Mouse (Mus musculus): Measurements from ENCODE around the gene Tub. TPM values are rescaled to one million over a fixed set of nuclear protein-coding genes. Genes with fewer than 3 reads are reported as not detected.

Tub gene
- polyA plus RNA-seq, 1 experiment from 2014 or later = 4.1 TPM

- H3K9me3 ChIP-seq = no peaks in the 10 kb centered on the region
- no peak overlapping the region for H3K9ac ChIP-seq
- no peaks in the 10 kb centered on the region for H3K36me3 ChIP-seq
- H3K4me2 ChIP-seq (replicated peaks) = no peak overlapping the region
- no peak overlapping the region for H3K27ac ChIP-seq
- no peak overlapping the region for H3K4me3 ChIP-seq
- WGBS = 90% methylated on average over 2 of the region's 2 CpGs
- ATAC-seq (ENCODE audit: low FRiP score, low read depth) = no peak
- H3K4me1 ChIP-seq = no peaks in the 10 kb centered on the region
- no peaks in the 10 kb centered on the region for H3K27me3 ChIP-seq
Observed at GRCm38 (mm10) chr7:109045876-109046275, 95.7 kb downstream of the Tub start.

- Histone ChIP-seq H3K27ac (no peak overlapping the region), H3K4me1 (no peaks in the 10 kb centered on the region), H3K9ac (no peak overlapping the region), H3K9me3 (no peaks in the 10 kb centered on the region), H3K4me3 (no peak overlapping the region), H3K27me3 (no peaks in the 10 kb centered on the region), H3K36me3 (no peaks in the 10 kb centered on the region), H3K4me2 (replicated peaks) (no peak overlapping the region)
- no peak for ATAC-seq (ENCODE audit: low FRiP score, low read depth)
- 85% methylated on average over 1 of the region's 1 CpGs for WGBS
Observed at GRCm38 (mm10) chr7:109050831-109051230, 100.7 kb downstream of the Tub start.

GRCm38 (mm10) chr7:109059536-109059935, 109.4 kb downstream of the Tub start:
- H3K4me1 ChIP-seq = no peaks in the 10 kb centered on the region
- no peak for ATAC-seq (ENCODE audit: low FRiP score, low read depth)
- no peak overlapping the region for H3K27ac ChIP-seq
- H3K27me3 ChIP-seq = no peaks in the 10 kb centered on the region
- WGBS = 82% methylated on average over 4 of the region's 4 CpGs
- H3K9me3 ChIP-seq = no peaks in the 10 kb centered on the region
- no peaks in the 10 kb centered on the region for H3K36me3 ChIP-seq
- H3K4me3 ChIP-seq = no peak overlapping the region
- H3K4me2 ChIP-seq (replicated peaks) = no peak overlapping the region
- H3K9ac ChIP-seq = no peak overlapping the region

DNA sequence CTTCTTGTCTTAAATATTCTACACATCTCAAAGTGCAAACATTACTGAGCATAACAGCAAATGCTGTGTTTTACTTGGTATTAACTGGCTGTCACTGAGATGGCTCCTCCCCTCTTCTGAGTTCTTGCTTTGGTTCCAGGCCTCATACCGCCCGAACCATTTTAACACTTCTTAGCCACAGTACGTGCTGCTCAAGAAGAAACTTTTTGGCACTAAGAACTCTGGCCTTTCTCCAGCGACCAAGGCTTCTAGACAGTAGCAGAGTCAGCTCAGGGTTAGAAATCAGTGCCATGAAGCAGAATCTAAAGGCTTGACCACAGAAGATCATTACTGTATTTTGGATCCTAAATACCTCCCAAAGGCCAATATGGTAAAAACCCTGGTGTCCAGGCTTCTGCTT, 119.5 kb downstream of the Tub start:
- H3K4me2 ChIP-seq (replicated peaks) = no peak overlapping the region
- 81% methylated on average over 4 of the region's 4 CpGs for WGBS
- H3K4me3 ChIP-seq = no peak overlapping the region

DNA sequence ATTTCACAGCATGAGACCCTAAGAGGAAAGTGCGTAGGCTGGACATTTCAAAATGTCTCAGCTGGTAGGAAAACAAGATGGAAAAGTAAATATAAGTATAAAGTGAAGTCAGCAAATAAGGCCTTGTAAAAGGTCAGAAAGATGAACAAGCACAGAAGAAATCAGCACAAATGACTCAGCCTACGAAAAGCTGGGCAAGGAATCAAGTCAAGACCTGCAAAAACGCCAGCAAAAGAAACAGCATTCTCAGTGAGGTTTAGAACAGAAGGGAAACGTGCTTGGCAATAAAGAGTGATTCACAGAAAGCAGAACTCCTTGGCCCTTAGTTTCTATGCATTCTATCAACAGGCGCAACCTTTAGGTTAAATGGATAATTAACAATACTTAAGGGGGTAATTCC, 122.2 kb downstream of the Tub start:
- no peak for ATAC-seq (ENCODE audit: low FRiP score, low read depth)
- no peaks in the 10 kb centered on the region for H3K27me3 ChIP-seq
- WGBS = 71% methylated on average over 5 of the region's 5 CpGs
- H3K4me3 ChIP-seq = no peak overlapping the region
- H3K9ac ChIP-seq = no peak overlapping the region
- H3K4me2 ChIP-seq (replicated peaks) = no peak overlapping the region
- H3K27ac ChIP-seq = no peak overlapping the region
- H3K9me3 ChIP-seq = no peaks in the 10 kb centered on the region
- H3K36me3 ChIP-seq = no peaks in the 10 kb centered on the region
- no peaks in the 10 kb centered on the region for H3K4me1 ChIP-seq

More for the DNA sequence above, 119.5 kb downstream of the Tub start:
- Histone ChIP-seq H3K36me3 (no peaks in the 10 kb centered on the region), H3K4me1 (no peaks in the 10 kb centered on the region), H3K9ac (no peak overlapping the region), H3K9me3 (no peaks in the 10 kb centered on the region), H3K27me3 (peaks cover 7% of the 10 kb centered on the region; the same call in 1 of the 2 replicates), H3K27ac (no peak overlapping the region)
- no peak for ATAC-seq (ENCODE audit: low FRiP score, low read depth)

DNA sequence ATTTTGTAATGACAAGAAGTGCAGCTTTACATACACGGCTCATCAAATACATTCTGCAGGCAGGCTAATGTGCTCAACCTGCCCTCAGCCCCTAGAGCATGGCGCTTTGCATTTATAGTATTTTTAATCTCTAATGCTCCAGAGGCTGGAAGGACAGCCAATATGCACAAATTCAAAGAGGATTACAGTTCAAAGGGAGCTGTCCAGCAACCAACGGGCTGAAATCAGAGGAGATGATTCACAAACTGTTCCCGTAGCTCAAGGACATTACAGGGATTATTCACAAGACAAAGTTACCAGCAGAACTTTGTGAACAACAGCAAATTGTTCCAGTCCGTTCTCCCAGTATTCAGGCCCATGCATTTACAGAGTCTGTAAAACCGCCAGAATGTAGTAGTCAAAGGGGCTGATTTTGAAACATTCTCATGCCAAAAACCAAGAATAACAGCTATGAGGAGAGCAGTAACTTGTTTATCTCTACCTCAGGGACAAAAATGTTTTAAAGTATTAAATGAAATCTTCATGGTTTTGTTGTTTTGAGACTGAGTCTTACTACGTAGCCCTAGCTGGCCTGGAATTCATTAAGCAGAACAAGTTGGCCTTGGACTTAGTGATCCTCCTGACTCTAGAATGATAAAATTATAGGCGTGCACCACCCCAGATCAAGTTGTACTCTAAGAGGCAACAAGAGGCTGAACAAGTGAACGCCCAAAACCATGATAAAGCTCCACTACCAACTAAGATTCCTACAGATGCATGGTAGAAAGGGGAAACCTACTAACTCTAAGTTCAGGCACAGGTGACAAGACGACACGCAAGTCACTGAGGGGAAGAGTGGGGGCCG, 132.4 kb downstream of the Tub start:
- Histone ChIP-seq H3K27ac (no peak overlapping the region), H3K9me3 (no peaks in the 10 kb centered on the region), H3K4me2 (replicated peaks) (peak overlapping the region; percentile 73), H3K4me1 (peaks cover 6% of the 10 kb centered on the region; the same call in 1 of the 2 replicates), H3K36me3 (no peaks in the 10 kb centered on the region), H3K4me3 (peak overlapping the region; percentile 57), H3K27me3 (peaks cover 36% of the 10 kb centered on the region), H3K9ac (peak overlapping the region; percentile 45; the same call in 1 of the 2 replicates)
- ATAC-seq (ENCODE audit: low FRiP score, low read depth) = no peak
- WGBS = 22% methylated on average over 12 of the region's 12 CpGs

DNA sequence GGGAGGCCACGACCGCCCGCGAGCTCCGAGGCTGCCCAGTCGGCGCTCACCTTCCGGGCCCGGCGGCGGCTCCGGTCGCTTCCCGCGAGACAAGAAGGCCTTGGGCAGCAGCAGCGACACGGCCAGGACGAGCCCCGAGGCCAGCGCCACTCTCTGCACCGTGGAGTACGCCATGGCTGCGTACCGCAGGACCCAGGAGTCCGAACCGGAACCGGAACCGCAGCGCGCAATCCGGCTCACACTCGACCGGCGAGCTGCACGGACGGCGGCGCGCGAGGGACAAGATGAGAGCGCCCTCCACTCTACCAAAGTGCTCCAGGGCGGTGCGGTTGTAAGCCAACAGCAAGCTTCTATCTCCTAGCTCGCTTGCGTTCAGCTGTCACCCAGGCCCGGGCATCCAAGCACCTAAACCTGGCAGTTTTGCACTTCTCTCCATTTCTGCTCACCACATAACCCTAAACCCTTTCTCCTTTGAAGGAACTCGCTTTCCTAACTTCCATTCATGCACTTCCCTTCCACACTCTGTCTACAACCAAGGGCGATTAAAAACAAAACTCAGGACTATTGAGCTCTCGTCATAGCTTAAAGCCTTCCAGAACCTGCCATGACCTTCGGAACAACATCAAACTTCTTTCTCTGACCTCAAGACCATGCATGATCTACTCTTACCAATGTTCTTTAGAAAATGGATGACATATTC, 133.1 kb downstream of the Tub start, which contains the start of gene Ric3:
Gene Ric3, minus strand, starts transcription at position 219 of the 700 bp plus-strand sequence.
- peak; percentile 48; the same call in 1 of the 2 replicates for ATAC-seq (ENCODE audit: low FRiP score, low read depth)
- no peak within 1 kb of the TSS for H3K27ac ChIP-seq
- peak within 1 kb of the TSS; percentile 45; the same call in 1 of the 2 replicates for H3K9ac ChIP-seq

DNA sequence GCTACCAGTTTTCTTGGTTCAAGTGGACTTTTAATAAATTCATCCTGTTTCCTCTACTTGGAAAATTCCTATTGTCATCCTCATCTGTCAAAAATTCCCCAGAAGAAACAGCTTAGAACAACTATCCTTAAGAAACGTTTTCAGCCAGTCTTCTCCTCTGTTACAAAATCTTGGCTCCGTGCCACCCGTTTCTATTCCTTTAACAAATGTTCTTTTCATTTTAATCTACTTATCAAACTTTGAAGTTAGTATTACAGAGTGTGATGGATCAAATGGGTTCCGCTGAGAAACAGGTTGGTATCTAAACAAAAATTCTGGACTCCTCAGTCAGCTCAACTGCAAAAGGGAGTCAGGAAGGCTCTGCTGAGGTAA, 133.7 kb downstream of the Tub start:
- no peak for ATAC-seq (ENCODE audit: low FRiP score, low read depth)
- no peak overlapping the region for H3K9ac ChIP-seq
- H3K27me3 ChIP-seq = peaks cover 36% of the 10 kb centered on the region
- H3K4me1 ChIP-seq = peaks cover 6% of the 10 kb centered on the region; the same call in 1 of the 2 replicates
- no peak overlapping the region for H3K4me2 ChIP-seq (replicated peaks)
- no peak overlapping the region for H3K27ac ChIP-seq
- no peaks in the 10 kb centered on the region for H3K36me3 ChIP-seq
- WGBS = 82% methylated on average over 4 of the region's 4 CpGs
- H3K4me3 ChIP-seq = no peak overlapping the region
- no peaks in the 10 kb centered on the region for H3K9me3 ChIP-seq

More for the DNA sequence above, 133.1 kb downstream of the Tub start, which contains the start of gene Ric3:
- no peaks in the 10 kb centered on the region for H3K9me3 ChIP-seq
- peak within 1 kb of the TSS; percentile 57 for H3K4me3 ChIP-seq
- WGBS = 5% methylated on average over 49 of the region's 50 CpGs
- no peaks in the 10 kb centered on the region for H3K36me3 ChIP-seq
- peaks cover 36% of the 10 kb centered on the region for H3K27me3 ChIP-seq
- peaks cover 6% of the 10 kb centered on the region; the same call in 1 of the 2 replicates for H3K4me1 ChIP-seq
- peak within 1 kb of the TSS; percentile 73 for H3K4me2 ChIP-seq (replicated peaks)

Other genes with a start within 250 kb of the Tub start
- gene Olfr512, start 237.0 kb upstream of the Tub start, polyA plus RNA-seq (2015; fragmentation: Nextera tagmentation; extraction: Ambion mirVana) = not detected in 2 replicates
- not detected in 2 replicates for gene Olfr513, start 199.4 kb upstream of the Tub start, polyA plus RNA-seq (2015; fragmentation: Nextera tagmentation; extraction: Ambion mirVana)
- not detected in 2 replicates for gene Olfr514, start 124.3 kb upstream of the Tub start, polyA plus RNA-seq (2015; fragmentation: Nextera tagmentation; extraction: Ambion mirVana)
- not detected in 2 replicates for gene Olfr516, start 99.8 kb upstream of the Tub start, polyA plus RNA-seq (2015; fragmentation: Nextera tagmentation; extraction: Ambion mirVana)
- gene Olfr517, start 78.0 kb upstream of the Tub start, polyA plus RNA-seq (2015; fragmentation: Nextera tagmentation; extraction: Ambion mirVana) = not detected in 2 replicates
- gene Olfr518, start 65.3 kb upstream of the Tub start, polyA plus RNA-seq (2015; fragmentation: Nextera tagmentation; extraction: Ambion mirVana) = not detected in 2 replicates
- not detected in 2 replicates for gene Olfr519, start 55.9 kb upstream of the Tub start, polyA plus RNA-seq (2015; fragmentation: Nextera tagmentation; extraction: Ambion mirVana)
- gene Nlrp10, start 20.2 kb upstream of the Tub start, polyA plus RNA-seq (2015; fragmentation: Nextera tagmentation; extraction: Ambion mirVana) = 0.38 and 0.57 TPM in 2 replicates
- gene Eif3f, start 15.9 kb upstream of the Tub start, polyA plus RNA-seq (2015; fragmentation: Nextera tagmentation; extraction: Ambion mirVana) = 89.8 and 97.5 TPM in 2 replicates
- 4.3 and 4.9 TPM in 2 replicates for gene Ric3, start 133.0 kb downstream of the Tub start, polyA plus RNA-seq (2015; fragmentation: Nextera tagmentation; extraction: Ambion mirVana)
- gene Lmo1, start 224.9 kb downstream of the Tub start, polyA plus RNA-seq (2015; fragmentation: Nextera tagmentation; extraction: Ambion mirVana) = 14.4 and 16.9 TPM in 2 replicates